Mouse (Mus musculus): ENCODE results near the gene Cd200r3. TPM values are rescaled to one million over a fixed set of nuclear protein-coding genes. Genes with fewer than 3 reads are reported as not detected.

The Cd200r3 gene
- polyA plus RNA-seq, 1 experiment from 2014 or later, result not detected

DNA sequence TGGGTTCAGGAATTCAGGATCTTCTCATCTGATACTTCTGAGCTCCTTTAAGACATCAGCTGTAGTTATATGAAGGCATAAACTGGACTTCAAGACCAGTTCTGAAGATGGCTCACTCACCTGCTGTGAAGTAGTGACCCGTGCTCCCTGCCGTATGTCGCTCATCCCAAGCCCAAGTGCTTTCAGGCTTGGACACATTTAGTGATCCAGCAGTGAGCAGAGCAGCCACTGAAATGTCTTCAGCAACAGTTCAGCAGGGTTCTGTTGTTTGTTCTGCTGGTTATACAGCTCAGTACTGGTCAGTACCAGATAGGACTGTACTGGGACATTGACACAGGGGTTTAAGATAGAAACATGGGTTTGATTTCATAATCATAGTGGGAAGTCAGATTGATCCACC, 24.6 kb downstream of the Cd200r3 start:
- Histone ChIP-seq H3K27ac (ENCODE audit: low read depth, low read length) (no peak overlapping the region), H3K9ac (ENCODE audit: low read length) (no peak overlapping the region), H3K27me3 (replicated peaks; ENCODE audit: control insufficient read depth, insufficient read depth, low read length) (no peaks in the 10 kb centered on the region), H3K36me3 (ENCODE audit: control insufficient read depth, insufficient read depth, low read length) (no peaks in the 10 kb centered on the region), H3K4me3 (ENCODE audit: low read depth, low read length) (no peak overlapping the region), H3K4me1 (ENCODE audit: control insufficient read depth, insufficient read depth, low read length) (no peaks in the 10 kb centered on the region), H3K4me2 (ENCODE audit: low read length) (no peak overlapping the region), H3K9me3 (replicated peaks; ENCODE audit: control insufficient read depth, low read length) (no peaks in the 10 kb centered on the region)
- ATAC-seq (no peak), DNase-seq (ENCODE audit: low spot score) (no peak)
- 92% methylated on average over 3 of the region's 3 CpGs for WGBS

DNA sequence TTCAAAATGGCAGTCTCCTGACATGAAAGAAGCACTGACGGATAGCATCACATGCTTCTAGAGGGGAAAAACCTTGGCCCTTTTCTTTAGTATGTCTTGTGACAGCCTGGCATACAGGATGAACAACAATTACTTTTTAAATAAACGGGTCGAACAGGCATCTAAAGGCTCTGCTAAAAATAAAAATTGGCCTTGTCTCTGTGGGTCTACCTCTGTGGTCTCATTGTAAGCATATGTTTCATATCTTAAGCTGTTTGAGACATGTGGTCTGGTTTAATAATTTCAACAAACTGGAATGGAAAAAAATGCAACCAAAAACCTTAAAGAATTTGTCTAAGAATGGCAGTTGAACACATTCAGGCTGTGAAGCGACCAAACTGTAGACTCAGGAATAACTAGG, 27.4 kb downstream of the Cd200r3 start:
- Histone ChIP-seq H3K9ac (ENCODE audit: low read length) (no peak overlapping the region), H3K27ac (ENCODE audit: low read depth, low read length) (no peak overlapping the region), H3K4me1 (ENCODE audit: control insufficient read depth, insufficient read depth, low read length) (no peaks in the 10 kb centered on the region), H3K36me3 (ENCODE audit: control insufficient read depth, insufficient read depth, low read length) (no peaks in the 10 kb centered on the region), H3K4me3 (ENCODE audit: low read depth, low read length) (no peak overlapping the region), H3K4me2 (ENCODE audit: low read length) (no peak overlapping the region), H3K9me3 (replicated peaks; ENCODE audit: control insufficient read depth, low read length) (no peaks in the 10 kb centered on the region), H3K27me3 (replicated peaks; ENCODE audit: control insufficient read depth, insufficient read depth, low read length) (no peaks in the 10 kb centered on the region)
- DNase-seq (ENCODE audit: low spot score) (no peak), ATAC-seq (no peak)
- 78% methylated on average over 4 of the region's 4 CpGs for WGBS

DNA sequence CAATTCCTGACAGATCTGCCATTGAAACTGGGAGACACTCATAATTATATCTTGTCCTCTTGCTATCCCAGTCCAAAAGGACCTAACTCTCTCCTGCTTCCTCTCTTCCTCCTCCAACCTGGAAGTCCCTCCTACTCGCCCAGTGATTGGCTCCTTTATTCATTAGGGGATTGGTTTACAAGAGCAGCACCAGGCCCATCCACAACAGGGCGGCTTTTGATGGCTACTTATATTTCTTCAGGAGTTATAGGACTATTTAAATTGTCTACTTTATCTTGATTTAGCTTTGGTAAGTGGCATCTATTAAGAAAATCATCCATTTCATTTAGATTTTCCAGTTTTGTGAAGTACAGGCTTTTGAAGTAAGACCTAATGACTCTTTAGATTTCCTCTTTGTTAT, 30.6 kb downstream of the Cd200r3 start:
- Histone ChIP-seq H3K27ac (ENCODE audit: low read depth, low read length) (no peak overlapping the region), H3K36me3 (ENCODE audit: control insufficient read depth, insufficient read depth, low read length) (no peaks in the 10 kb centered on the region), H3K9me3 (replicated peaks; ENCODE audit: control insufficient read depth, low read length) (no peaks in the 10 kb centered on the region), H3K4me3 (ENCODE audit: low read depth, low read length) (no peak overlapping the region), H3K4me1 (ENCODE audit: control insufficient read depth, insufficient read depth, low read length) (0 out of 2 replicates have a peak, but pooled peaks cover 3% of the 10 kb centered on the region), H3K9ac (ENCODE audit: low read length) (no peak overlapping the region), H3K27me3 (replicated peaks; ENCODE audit: control insufficient read depth, insufficient read depth, low read length) (no peaks in the 10 kb centered on the region), H3K4me2 (ENCODE audit: low read length) (no peak overlapping the region)
- 79% methylated on average over 2 of the region's 2 CpGs for WGBS
- ATAC-seq, result no peak
- DNase-seq (ENCODE audit: low spot score), result no peak

DNA sequence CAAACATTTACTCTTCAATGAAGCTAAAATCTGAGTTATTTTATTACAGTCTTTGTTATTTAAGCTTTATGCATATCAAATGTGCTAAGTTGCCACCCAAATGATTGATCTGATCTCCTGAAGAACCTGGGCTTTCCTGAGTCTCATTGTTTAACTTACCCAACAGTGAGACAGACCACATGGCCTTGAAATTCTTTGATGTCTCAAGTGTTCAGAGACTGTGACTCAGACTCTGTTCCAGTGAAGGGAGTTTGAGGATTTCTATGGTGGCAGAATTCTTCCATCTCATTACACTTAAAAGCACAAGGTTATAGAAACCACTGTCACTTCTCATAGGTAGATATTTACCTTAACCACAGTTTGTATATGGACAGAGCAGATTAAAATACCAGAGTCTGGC, 32.6 kb downstream of the Cd200r3 start:
- ATAC-seq (no peak), DNase-seq (ENCODE audit: low spot score) (no peak)
- Histone ChIP-seq H3K4me2 (ENCODE audit: low read length) (no peak overlapping the region), H3K4me3 (ENCODE audit: low read depth, low read length) (no peak overlapping the region), H3K27me3 (replicated peaks; ENCODE audit: control insufficient read depth, insufficient read depth, low read length) (no peaks in the 10 kb centered on the region), H3K4me1 (ENCODE audit: control insufficient read depth, insufficient read depth, low read length) (0 out of 2 replicates have a peak, but pooled peaks cover 3% of the 10 kb centered on the region), H3K36me3 (ENCODE audit: control insufficient read depth, insufficient read depth, low read length) (no peaks in the 10 kb centered on the region), H3K9me3 (replicated peaks; ENCODE audit: control insufficient read depth, low read length) (no peaks in the 10 kb centered on the region), H3K9ac (ENCODE audit: low read length) (no peak overlapping the region), H3K27ac (ENCODE audit: low read depth, low read length) (no peak overlapping the region)

DNA sequence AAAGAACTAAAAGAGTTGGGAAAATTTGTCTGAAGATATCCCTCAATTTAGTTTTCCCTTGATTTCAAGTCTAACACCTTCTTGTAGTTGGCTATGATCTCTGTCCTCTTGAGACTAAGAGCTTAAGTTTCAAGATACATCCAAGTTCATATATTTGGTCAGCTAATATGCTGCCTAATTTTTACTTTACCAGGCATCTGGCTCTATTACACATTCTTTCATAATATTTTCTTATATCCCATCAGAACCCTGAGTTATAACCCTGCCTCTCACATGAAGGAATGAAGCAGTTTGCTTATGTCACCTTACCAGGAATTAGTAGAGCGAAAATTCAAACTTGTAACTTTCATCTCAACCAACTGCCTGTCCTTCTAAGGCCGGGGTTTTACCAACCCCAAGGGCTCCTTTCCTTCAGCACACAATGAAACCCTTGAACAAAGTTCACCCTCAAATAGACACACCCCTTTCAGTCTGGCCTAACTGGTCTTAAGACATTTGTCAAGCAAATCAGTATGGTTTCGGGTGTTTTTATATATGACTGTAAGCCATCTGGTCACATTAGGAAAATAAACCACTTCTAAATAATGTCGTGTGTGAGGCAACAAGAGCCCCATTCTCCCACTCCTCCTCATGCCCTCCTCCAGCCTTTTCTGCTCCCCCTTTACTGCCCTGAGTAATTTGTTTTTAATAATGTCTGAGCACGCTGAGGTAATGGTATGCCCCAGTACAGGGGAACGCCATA, 33.6 kb downstream of the Cd200r3 start:
- Histone ChIP-seq H3K4me1 (ENCODE audit: control insufficient read depth, insufficient read depth, low read length) (0 out of 2 replicates have a peak, but pooled peaks cover 3% of the 10 kb centered on the region), H3K4me3 (ENCODE audit: low read depth, low read length) (no peak overlapping the region), H3K9ac (ENCODE audit: low read length) (no peak overlapping the region), H3K4me2 (ENCODE audit: low read length) (no peak overlapping the region), H3K27me3 (replicated peaks; ENCODE audit: control insufficient read depth, insufficient read depth, low read length) (no peaks in the 10 kb centered on the region), H3K9me3 (replicated peaks; ENCODE audit: control insufficient read depth, low read length) (no peaks in the 10 kb centered on the region), H3K36me3 (ENCODE audit: control insufficient read depth, insufficient read depth, low read length) (no peaks in the 10 kb centered on the region), H3K27ac (ENCODE audit: low read depth, low read length) (no peak overlapping the region)
- DNase-seq (ENCODE audit: low spot score), result peak; percentile 10
- WGBS, result 24% methylated on average over 6 of the region's 6 CpGs
- peak; percentile 75; the same call in 1 of the 2 replicates for ATAC-seq

DNA sequence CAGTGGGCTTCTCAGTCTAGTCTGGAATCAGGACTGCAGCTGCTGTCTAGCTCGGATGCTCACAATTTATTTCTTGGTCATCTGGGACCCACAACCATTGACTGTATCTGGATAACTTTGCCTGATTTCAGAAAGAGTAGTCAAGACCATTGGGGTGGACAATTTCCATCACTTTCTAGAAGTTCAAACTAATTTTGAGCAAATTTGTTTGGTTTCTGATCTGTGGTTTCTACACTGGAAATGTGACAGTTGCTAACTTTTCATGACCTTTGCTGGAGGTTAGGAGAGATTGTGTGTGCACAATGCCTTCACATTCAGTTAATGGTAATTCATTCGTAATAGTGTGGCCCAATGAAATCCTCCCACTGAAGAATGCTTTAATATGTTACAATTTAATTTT, 34.7 kb downstream of the Cd200r3 start:
- H3K4me2 ChIP-seq (ENCODE audit: low read length), result no peak overlapping the region
- H3K36me3 ChIP-seq (ENCODE audit: control insufficient read depth, insufficient read depth, low read length), result no peaks in the 10 kb centered on the region
- DNase-seq (ENCODE audit: low spot score) (no peak), ATAC-seq (no peak)
- no peak overlapping the region for H3K9ac ChIP-seq (ENCODE audit: low read length)
- WGBS, result 88% methylated on average over 2 of the region's 2 CpGs
- H3K9me3 ChIP-seq (replicated peaks; ENCODE audit: control insufficient read depth, low read length), result no peaks in the 10 kb centered on the region
- H3K4me1 ChIP-seq (ENCODE audit: control insufficient read depth, insufficient read depth, low read length), result 0 out of 2 replicates have a peak, but pooled peaks cover 3% of the 10 kb centered on the region
- H3K27ac ChIP-seq (ENCODE audit: low read depth, low read length), result no peak overlapping the region
- H3K4me3 ChIP-seq (ENCODE audit: low read depth, low read length), result no peak overlapping the region
- no peaks in the 10 kb centered on the region for H3K27me3 ChIP-seq (replicated peaks; ENCODE audit: control insufficient read depth, insufficient read depth, low read length)

DNA sequence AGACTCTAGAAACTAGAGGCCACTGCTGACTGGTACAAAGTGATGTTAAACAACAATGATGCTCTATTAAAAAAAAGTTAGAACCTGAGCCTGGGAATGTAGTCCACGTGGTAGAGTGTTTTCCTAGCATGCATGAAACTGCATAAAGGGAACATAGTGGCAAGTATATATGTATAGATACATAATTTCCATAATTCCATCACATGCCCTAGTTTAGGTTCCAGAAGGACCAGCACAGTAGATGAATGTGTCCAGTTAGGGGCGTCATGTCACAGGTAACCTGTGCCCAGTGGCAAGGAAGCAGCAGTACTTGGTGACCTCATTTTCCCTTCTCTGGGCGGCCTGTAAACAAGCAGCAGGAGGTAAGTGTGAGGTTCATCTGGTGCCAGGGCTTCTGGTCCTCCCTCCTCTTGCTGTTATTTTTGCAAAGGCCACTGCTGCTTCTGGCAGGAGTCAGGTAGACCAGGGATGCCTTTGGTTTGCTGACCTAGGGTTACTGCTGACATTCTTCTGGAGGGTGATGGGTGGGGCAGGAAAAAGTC, 35.9 kb downstream of the Cd200r3 start:
- 81% methylated on average over 3 of the region's 3 CpGs for WGBS
- no peaks in the 10 kb centered on the region for H3K36me3 ChIP-seq (ENCODE audit: control insufficient read depth, insufficient read depth, low read length)
- DNase-seq (ENCODE audit: low spot score) (no peak), ATAC-seq (no peak)
- H3K4me2 ChIP-seq (ENCODE audit: low read length), result no peak overlapping the region
- H3K4me3 ChIP-seq (ENCODE audit: low read depth, low read length), result no peak overlapping the region
- H3K27ac ChIP-seq (ENCODE audit: low read depth, low read length), result no peak overlapping the region
- H3K27me3 ChIP-seq (replicated peaks; ENCODE audit: control insufficient read depth, insufficient read depth, low read length), result no peaks in the 10 kb centered on the region
- no peaks in the 10 kb centered on the region for H3K9me3 ChIP-seq (replicated peaks; ENCODE audit: control insufficient read depth, low read length)
- H3K4me1 ChIP-seq (ENCODE audit: control insufficient read depth, insufficient read depth, low read length), result 0 out of 2 replicates have a peak, but pooled peaks cover 3% of the 10 kb centered on the region
- H3K9ac ChIP-seq (ENCODE audit: low read length), result no peak overlapping the region

DNA sequence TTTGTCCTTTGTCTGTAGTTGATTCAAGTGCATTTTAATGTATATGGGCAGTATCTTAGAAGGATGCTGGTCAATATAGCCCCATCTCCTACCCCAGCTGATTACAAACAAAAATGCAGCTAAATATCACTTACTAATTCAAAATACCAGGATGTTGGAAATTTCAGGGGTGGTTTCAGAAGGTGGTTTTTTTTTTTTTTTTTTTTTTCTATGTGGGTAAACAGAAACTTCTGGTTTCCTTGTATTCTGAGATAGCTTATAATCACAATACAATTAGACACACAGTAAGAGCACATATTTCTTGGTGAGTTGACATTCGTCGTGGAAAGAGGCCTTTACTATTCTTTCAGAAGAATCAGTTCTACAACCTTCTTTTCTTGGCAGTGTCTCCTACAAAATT, 39.5 kb downstream of the Cd200r3 start:
- Histone ChIP-seq H3K27me3 (replicated peaks; ENCODE audit: control insufficient read depth, insufficient read depth, low read length) (no peaks in the 10 kb centered on the region), H3K9me3 (replicated peaks; ENCODE audit: control insufficient read depth, low read length) (no peaks in the 10 kb centered on the region), H3K9ac (ENCODE audit: low read length) (no peak overlapping the region), H3K4me3 (ENCODE audit: low read depth, low read length) (no peak overlapping the region), H3K4me2 (ENCODE audit: low read length) (no peak overlapping the region), H3K27ac (ENCODE audit: low read depth, low read length) (no peak overlapping the region), H3K4me1 (ENCODE audit: control insufficient read depth, insufficient read depth, low read length) (no peaks in the 10 kb centered on the region), H3K36me3 (ENCODE audit: control insufficient read depth, insufficient read depth, low read length) (no peaks in the 10 kb centered on the region)
- no peak for DNase-seq (ENCODE audit: low spot score)
- 92% methylated on average over 2 of the region's 2 CpGs for WGBS
- ATAC-seq, result no peak

DNA sequence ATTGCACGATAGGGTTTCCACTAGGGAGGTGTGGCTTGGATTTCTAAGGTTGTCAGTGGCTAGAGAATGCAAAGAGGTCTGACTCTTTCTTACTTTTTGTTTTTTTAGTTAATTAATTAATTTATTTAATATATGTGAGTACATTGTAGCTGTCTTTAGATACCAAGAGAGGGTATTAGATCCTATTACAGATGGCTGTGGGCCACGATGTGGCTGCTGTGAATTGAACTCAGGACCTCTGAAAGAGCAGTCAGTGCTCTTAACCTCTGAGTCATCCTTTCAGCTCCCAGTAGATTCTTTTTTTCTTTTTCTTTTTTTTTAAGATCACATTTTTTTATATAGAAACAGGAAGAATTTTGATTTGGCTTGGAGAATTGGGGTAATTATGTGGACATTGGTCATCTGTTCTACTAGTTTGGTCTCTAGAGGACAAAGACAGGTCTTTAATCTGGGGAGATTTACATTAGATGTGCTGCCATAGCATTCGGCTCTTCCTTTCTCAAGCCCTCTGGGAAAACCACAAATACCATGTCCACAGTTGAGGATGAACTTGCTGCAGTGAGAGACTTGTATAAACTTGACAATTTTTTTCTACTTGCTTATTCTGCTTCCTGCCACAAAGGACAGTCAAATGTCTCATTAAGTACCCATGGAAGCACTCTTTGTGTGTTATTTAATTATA, 40.0 kb downstream of the Cd200r3 start:
- Histone ChIP-seq H3K4me2 (ENCODE audit: low read length) (no peak overlapping the region), H3K27me3 (replicated peaks; ENCODE audit: control insufficient read depth, insufficient read depth, low read length) (no peaks in the 10 kb centered on the region), H3K4me1 (ENCODE audit: control insufficient read depth, insufficient read depth, low read length) (no peaks in the 10 kb centered on the region), H3K4me3 (ENCODE audit: low read depth, low read length) (no peak overlapping the region), H3K9ac (ENCODE audit: low read length) (no peak overlapping the region), H3K27ac (ENCODE audit: low read depth, low read length) (no peak overlapping the region), H3K9me3 (replicated peaks; ENCODE audit: control insufficient read depth, low read length) (no peaks in the 10 kb centered on the region), H3K36me3 (ENCODE audit: control insufficient read depth, insufficient read depth, low read length) (no peaks in the 10 kb centered on the region)
- no peak for DNase-seq (ENCODE audit: low spot score)
- 75% methylated on average over 3 of the region's 3 CpGs for WGBS
- no peak for ATAC-seq

Measured in forebrain, embryonic 14.5 days (tissue).